14 mouse cellular contexts compared by ENCODE assay signal in the genomic region with DNA sequence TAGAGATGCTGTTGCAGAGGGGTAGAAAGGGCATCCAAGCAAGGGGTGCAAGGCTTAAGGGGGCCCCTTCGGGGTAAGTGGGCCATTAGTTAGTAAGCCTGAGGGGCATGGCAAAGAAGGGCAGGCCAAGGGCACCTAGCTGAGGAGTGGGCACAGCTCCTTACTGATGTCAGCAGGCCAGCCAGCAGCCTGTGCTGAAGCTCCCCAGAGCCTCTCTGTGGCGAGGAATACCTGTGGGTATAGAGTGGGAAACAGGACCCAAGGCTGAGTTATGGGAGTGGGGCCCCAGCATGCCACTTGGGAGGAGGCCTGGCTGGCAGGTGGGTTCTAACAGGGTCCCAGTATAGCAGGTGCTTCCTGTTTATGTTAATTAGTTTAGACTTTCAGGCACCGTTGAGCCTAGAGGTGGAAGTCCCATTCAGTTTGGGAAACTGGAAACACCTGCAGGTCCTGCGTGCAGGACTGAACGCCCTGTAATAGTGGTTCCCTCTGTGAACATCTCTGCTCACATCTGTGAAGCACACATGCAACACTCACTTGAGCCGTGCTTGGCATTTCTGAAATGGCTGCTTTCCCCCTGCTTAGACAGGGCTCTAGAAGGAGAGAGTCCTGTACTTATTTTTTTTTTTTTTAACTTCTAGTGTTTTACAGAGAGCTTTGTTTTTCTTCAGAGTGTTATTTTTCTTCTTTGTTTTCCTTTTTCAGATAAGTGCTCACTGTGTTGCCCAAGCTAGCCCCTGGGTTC. TPM values are rescaled to one million over a fixed set of nuclear protein-coding genes. Genes with fewer than 3 reads are reported as not detected.
DNase-seq lines count a peak whose midpoint lies in the region; ATAC-seq and TF ChIP-seq lines count a peak whose summit lies in the region.
"Had no signal": no experiment of that assay in that cellular context is flagged by ENCODE, and none has a peak within 500 bp of the region (broad histone marks: within the 10 kb centered on the region; RNA-seq: fewer than 3 reads in every experiment).

No protein-coding gene starts in this region.

- H3K4me3 ChIP-seq in kidney, embryonic 15.5 days (replicated peaks), result no peak overlapping the region
- no peak overlapping the region for H3K4me3 ChIP-seq in spleen, adult 2 months (ENCODE audit: extremely low read depth, insufficient read depth, insufficient read length)
- no peak overlapping the region for H3K4me3 ChIP-seq in limb, embryonic 12.5 days (replicated peaks)
- no peak overlapping the region for H3K4me3 ChIP-seq in hindbrain, embryonic 10.5 days
- H3K4me3 ChIP-seq: embryonic facial prominence, embryonic 15.5 days had no signal

- H3K4me2 ChIP-seq in kidney, embryonic 15.5 days, result no peak overlapping the region
- no peak overlapping the region for H3K4me2 ChIP-seq in limb, embryonic 12.5 days
- H3K4me2 ChIP-seq: embryonic facial prominence, embryonic 15.5 days had no signal

- 65% methylated on average over 6 of the region's 6 CpGs for WGBS in kidney, embryonic 15.5 days
- 25% methylated on average over 6 of the region's 6 CpGs for WGBS in spleen, adult 2 months
- 55% methylated on average over 6 of the region's 6 CpGs for WGBS in limb, embryonic 12.5 days
- 82% methylated on average over 6 of the region's 6 CpGs for whole genome bisulfite sequencing in hindbrain, embryonic 10.5 days

- TF ChIP-seq POLR2A in spleen, adult 2 months (IDR thresholded peaks at IDR 0.05; ENCODE audit: low read depth, low read length), result no peak

- no peak for DNase-seq in kidney, adult 9 months
- no peak for DNase-seq in spleen, adult 2 months (ENCODE audit: low read depth in 1 of 2, low spot score in 2 of 2)
- no peak for DNase-seq in spleen, postnatal 10 days (ENCODE audit: low spot score in 2 of 2)
- DNase-seq in thymus, postnatal 36 days, result peak; percentile 60 to 77
- DNase-seq in hindbrain, embryonic 10.5 days (ENCODE audit: low spot score), result no peak
- DNase-seq: adrenal gland, postnatal 36 days; cerebellum, adult 8-10 months; gastrocnemius, postnatal 36 days; kidney, postnatal 14 days had no signal

- H3K27me3 ChIP-seq in kidney, embryonic 15.5 days, result no peaks in the 10 kb centered on the region
- H3K27me3 ChIP-seq in spleen, adult 2 months (ENCODE audit: control insufficient read depth, insufficient read depth, low read length), result no peaks in the 10 kb centered on the region
- H3K27me3 ChIP-seq in limb, embryonic 12.5 days, result no peaks in the 10 kb centered on the region
- no peaks in the 10 kb centered on the region; the same call in 1 of the 2 replicates for H3K27me3 ChIP-seq in hindbrain, embryonic 10.5 days (ENCODE audit: insufficient read depth, poor library complexity, severe bottlenecking)
- H3K27me3 ChIP-seq: embryonic facial prominence, embryonic 15.5 days had no signal

- H3K9ac ChIP-seq in kidney, embryonic 15.5 days, result no peak overlapping the region
- H3K9ac ChIP-seq in limb, embryonic 12.5 days (replicated peaks), result no peak overlapping the region
- H3K9ac ChIP-seq: embryonic facial prominence, embryonic 15.5 days had no signal

- TF ChIP-seq CTCF in spleen, adult 2 months (IDR thresholded peaks at IDR 0.05; ENCODE audit: extremely low read depth, insufficient read depth, insufficient read length, insufficient replicate concordance), result no peak

- no peaks in the 10 kb centered on the region for H3K9me3 ChIP-seq in kidney, embryonic 15.5 days (replicated peaks)
- H3K9me3 ChIP-seq in limb, embryonic 12.5 days, result 0 out of 2 replicates have a peak, but pooled peaks cover 5% of the 10 kb centered on the region
- 0 out of 2 replicates have a peak, but pooled peaks cover 5% of the 10 kb centered on the region for H3K9me3 ChIP-seq in hindbrain, embryonic 10.5 days
- H3K9me3 ChIP-seq: embryonic facial prominence, embryonic 15.5 days had no signal

- no peaks in the 10 kb centered on the region for H3K36me3 ChIP-seq in kidney, embryonic 15.5 days
- no peaks in the 10 kb centered on the region for H3K36me3 ChIP-seq in spleen, adult 2 months (ENCODE audit: control insufficient read depth, insufficient read depth, low read length)
- no peaks in the 10 kb centered on the region for H3K36me3 ChIP-seq in limb, embryonic 12.5 days
- no peaks in the 10 kb centered on the region for H3K36me3 ChIP-seq in hindbrain, embryonic 10.5 days
- H3K36me3 ChIP-seq: embryonic facial prominence, embryonic 15.5 days had no signal

- H3K4me1 ChIP-seq in kidney, embryonic 15.5 days, result no peaks in the 10 kb centered on the region
- peaks cover 14% of the 10 kb centered on the region for H3K4me1 ChIP-seq in spleen, adult 2 months (ENCODE audit: control insufficient read depth, insufficient read depth, insufficient read length)
- 0 out of 2 replicates have a peak, but pooled peaks cover 4% of the 10 kb centered on the region for H3K4me1 ChIP-seq in limb, embryonic 12.5 days (replicated peaks)
- H3K4me1 ChIP-seq in hindbrain, embryonic 10.5 days (replicated peaks), result no peaks in the 10 kb centered on the region
- H3K4me1 ChIP-seq: embryonic facial prominence, embryonic 15.5 days had no signal

- ATAC-seq in kidney, embryonic 15.5 days (replicated peaks; ENCODE audit: low FRiP score), result peak; percentile 58; the same call in 1 of the 2 replicates
- peak; percentile 26; the same call in 1 of the 2 replicates for ATAC-seq in limb, embryonic 12.5 days (ENCODE audit: insufficient number of reproducible peaks, insufficient read depth, low FRiP score, low TSS enrichment, low read depth)
- ATAC-seq in megakaryocyte, adult 5-6 weeks (ENCODE audit: poor library complexity, severe bottlenecking), result no peak
- ATAC-seq: lung, postnatal 0 days had no signal

- peak overlapping the region; percentile 41; the same call in 1 of the 2 replicates for H3K27ac ChIP-seq in kidney, embryonic 15.5 days
- H3K27ac ChIP-seq in spleen, adult 2 months (ENCODE audit: insufficient read depth, low read length), result peak overlapping the region; percentile 14; the same call in 1 of the 2 replicates
- H3K27ac ChIP-seq in limb, embryonic 12.5 days, result no peak overlapping the region
- H3K27ac ChIP-seq in hindbrain, embryonic 10.5 days, result no peak overlapping the region
- H3K27ac ChIP-seq: embryonic facial prominence, embryonic 15.5 days had no signal

RNA-seq across cellular contexts. Expression of a gene that starts 34.3 kb away (rescaled TPM):
- polyA plus RNA-seq in kidney, embryonic 15.5 days (2015; fragmentation: Nextera tagmentation; extraction: Ambion mirVana), result 15.6 and 15.8 TPM in 2 replicates
- polyA plus RNA-seq in spleen, adult 2 months (2012; rRNA removed), result 1.0 and 1.1 TPM in 2 replicates
- polyA plus RNA-seq in limb, embryonic 12.5 days (2016; fragmentation: Nextera tagmentation; extraction: Ambion mirVana), result 13.1 and 17.2 TPM in 2 replicates
- 10.7 and 12.2 TPM in 2 replicates for polyA plus RNA-seq in hindbrain, embryonic 10.5 days (2016; fragmentation: Nextera tagmentation; extraction: Ambion mirVana)
- 0.11 TPM in 1 of 2 replicates, not detected in the other for total RNA-seq in megakaryocyte, adult 5-6 weeks (2015)
- 0.51 and 0.61 TPM in 2 replicates for total RNA-seq in megakaryocyte, adult 5-6 weeks (2017)

RNA-seq across cellular contexts. Expression of a gene that starts 37.4 kb away (rescaled TPM):
- 7.6 and 8.1 TPM in 2 replicates for polyA plus RNA-seq in kidney, embryonic 15.5 days (2015; fragmentation: Nextera tagmentation; extraction: Ambion mirVana)
- polyA plus RNA-seq in spleen, adult 2 months (2012; rRNA removed), result 2.3 and 2.5 TPM in 2 replicates
- polyA plus RNA-seq in limb, embryonic 12.5 days (2016; fragmentation: Nextera tagmentation; extraction: Ambion mirVana), result 3.6 TPM in 2 replicates
- polyA plus RNA-seq in hindbrain, embryonic 10.5 days (2016; fragmentation: Nextera tagmentation; extraction: Ambion mirVana), result 2.1 and 2.2 TPM in 2 replicates
- 0.14 TPM in 1 of 2 replicates, not detected in the other for total RNA-seq in megakaryocyte, adult 5-6 weeks (2015)
- total RNA-seq in megakaryocyte, adult 5-6 weeks (2017), result 0.04 TPM in 1 of 2 replicates, not detected in the other

Comparison
In these comparisons a context has a peak if more than half of its experiments do, and no peak if none do; other contexts are left out.
1. H3K27ac ChIP-seq: peak in kidney, embryonic 15.5 days (single experiment) and spleen, adult 2 months (single experiment); none in limb, embryonic 12.5 days (single experiment) and hindbrain, embryonic 10.5 days (single experiment).
2. DNase-seq: peak in thymus, postnatal 36 days (2 of 2); none in kidney, adult 9 months (single experiment), spleen, adult 2 months (0 of 2), spleen, postnatal 10 days (0 of 2) and hindbrain, embryonic 10.5 days (single experiment).